In the genomic region with DNA sequence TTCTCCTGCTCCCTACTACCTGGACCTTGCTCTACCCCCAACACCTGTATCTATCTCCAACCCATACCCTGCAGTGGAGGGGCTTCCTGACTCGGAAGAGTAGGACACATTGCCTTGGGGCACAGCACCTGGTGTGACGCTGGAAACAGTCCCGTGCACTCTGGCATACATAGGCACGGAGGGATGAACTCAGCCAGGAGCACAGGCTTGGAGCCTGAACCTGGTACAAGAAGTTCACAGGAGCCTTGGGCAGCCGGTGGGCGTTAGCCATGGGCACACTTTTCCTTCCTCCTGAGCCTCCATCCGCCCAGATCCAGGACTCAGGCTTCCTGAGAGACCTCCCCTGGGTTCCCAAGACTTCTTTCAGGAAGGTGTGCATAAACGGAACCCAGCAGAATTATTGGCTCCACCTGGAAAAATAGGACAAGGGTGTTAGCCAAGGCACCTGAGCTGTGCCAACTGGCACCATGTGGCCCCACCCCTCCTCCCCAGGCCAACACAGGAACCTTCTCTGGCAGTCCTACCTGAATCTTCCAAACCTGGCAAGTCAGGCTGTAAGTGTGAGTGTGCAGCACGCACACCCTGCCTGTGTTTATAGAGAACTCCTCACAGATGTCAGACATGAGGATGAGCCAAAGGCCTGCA, we compare ENCODE assay signal across 16 mouse cellular contexts. TPM values are rescaled to one million over a fixed set of nuclear protein-coding genes. Genes with fewer than 3 reads are reported as not detected.
DNase-seq lines count a peak whose midpoint lies in the region; ATAC-seq lines count a peak whose summit lies in the region.
"Had no signal": no experiment of that assay in that cellular context is flagged by ENCODE, and none has a peak within 500 bp of the region (broad histone marks: within the 10 kb centered on the region; RNA-seq: fewer than 3 reads in every experiment).

No protein-coding gene starts in this region.

- WGBS in midbrain, embryonic 11.5 days = 88% methylated on average over 9 of the region's 9 CpGs
- WGBS in midbrain, embryonic 16.5 days = 91% methylated on average over 9 of the region's 9 CpGs

- no peak for ATAC-seq in midbrain, embryonic 11.5 days (ENCODE audit: low FRiP score)
- no peak for ATAC-seq in midbrain, embryonic 16.5 days

- H3K4me3 ChIP-seq in midbrain, embryonic 11.5 days (ENCODE audit: low read depth, low read length) = no peak overlapping the region
- H3K4me3 ChIP-seq in midbrain, embryonic 16.5 days (ENCODE audit: low read depth, low read length) = no peak overlapping the region
- H3K4me3 ChIP-seq: embryonic facial prominence, embryonic 13.5 days; forebrain, embryonic 10.5 days; heart, embryonic 10.5 days; hindbrain, embryonic 13.5 days; limb, embryonic 15.5 days; neural tube, embryonic 12.5 days had no signal

- H3K4me2 ChIP-seq in midbrain, embryonic 11.5 days = no peak overlapping the region
- H3K4me2 ChIP-seq in midbrain, embryonic 16.5 days (ENCODE audit: low read length) = no peak overlapping the region
- H3K4me2 ChIP-seq: embryonic facial prominence, embryonic 13.5 days; hindbrain, embryonic 13.5 days; limb, embryonic 15.5 days; neural tube, embryonic 12.5 days had no signal

- no peaks in the 10 kb centered on the region for H3K9me3 ChIP-seq in midbrain, embryonic 11.5 days (ENCODE audit: control insufficient read depth, low read length)
- no peaks in the 10 kb centered on the region for H3K9me3 ChIP-seq in midbrain, embryonic 16.5 days (replicated peaks; ENCODE audit: control insufficient read depth, low read length, poor library complexity, severe bottlenecking)
- H3K9me3 ChIP-seq: embryonic facial prominence, embryonic 13.5 days; forebrain, embryonic 10.5 days; heart, embryonic 10.5 days; hindbrain, embryonic 13.5 days; limb, embryonic 15.5 days; neural tube, embryonic 12.5 days had no signal

- H3K27ac ChIP-seq in midbrain, embryonic 11.5 days (ENCODE audit: low read depth, low read length) = no peak overlapping the region
- no peak overlapping the region for H3K27ac ChIP-seq in midbrain, embryonic 16.5 days (ENCODE audit: low read length)
- H3K27ac ChIP-seq: embryonic facial prominence, embryonic 13.5 days; forebrain, embryonic 10.5 days; heart, embryonic 10.5 days; hindbrain, embryonic 13.5 days; limb, embryonic 15.5 days; neural tube, embryonic 12.5 days had no signal

- H3K4me1 ChIP-seq in midbrain, embryonic 11.5 days (ENCODE audit: control insufficient read depth, insufficient read depth, low read length) = 0 out of 2 replicates have a peak, but pooled peaks cover 2% of the 10 kb centered on the region
- H3K4me1 ChIP-seq in midbrain, embryonic 16.5 days (ENCODE audit: control insufficient read depth, insufficient read depth, low read length) = no peaks in the 10 kb centered on the region

- no peaks in the 10 kb centered on the region for H3K36me3 ChIP-seq in midbrain, embryonic 11.5 days (ENCODE audit: control insufficient read depth, insufficient read depth, low read length)
- H3K36me3 ChIP-seq in midbrain, embryonic 16.5 days (ENCODE audit: control insufficient read depth, insufficient read depth, low read length) = no peaks in the 10 kb centered on the region
- H3K36me3 ChIP-seq: embryonic facial prominence, embryonic 13.5 days; forebrain, embryonic 10.5 days; heart, embryonic 10.5 days; hindbrain, embryonic 13.5 days; limb, embryonic 15.5 days; neural tube, embryonic 12.5 days had no signal

- peak; percentile 51 for DNase-seq in midbrain, embryonic 11.5 days (ENCODE audit: low spot score, missing footprints)
- peak; percentile 93 for DNase-seq in cerebellum, adult 9-11 months
- DNase-seq in kidney, postnatal 14 days = peak; percentile 12
- DNase-seq in left cerebral cortex, adult 11 months (ENCODE audit: low spot score) = no peak
- no peak for DNase-seq in heart, adult 8-10 months (ENCODE audit: low spot score)
- no peak for DNase-seq in adrenal gland, postnatal 10 days
- DNase-seq: gastrocnemius, postnatal 14 days; heart, postnatal 10 days; right cerebral cortex, postnatal 14 days had no signal

- H3K27me3 ChIP-seq in midbrain, embryonic 11.5 days (ENCODE audit: control insufficient read depth, insufficient read depth, low read length) = no peaks in the 10 kb centered on the region
- no peaks in the 10 kb centered on the region for H3K27me3 ChIP-seq in midbrain, embryonic 16.5 days (ENCODE audit: control insufficient read depth, insufficient read depth, low read depth, low read length)
- H3K27me3 ChIP-seq: embryonic facial prominence, embryonic 13.5 days; hindbrain, embryonic 13.5 days; limb, embryonic 15.5 days; neural tube, embryonic 12.5 days had no signal

- no peak overlapping the region for H3K9ac ChIP-seq in midbrain, embryonic 11.5 days (ENCODE audit: low read length)
- H3K9ac ChIP-seq in midbrain, embryonic 16.5 days (ENCODE audit: low read depth, low read length) = no peak overlapping the region
- H3K9ac ChIP-seq: embryonic facial prominence, embryonic 13.5 days; hindbrain, embryonic 13.5 days; limb, embryonic 15.5 days; neural tube, embryonic 12.5 days had no signal

RNA-seq across cellular contexts. Expression of a gene that starts 26.5 kb away (rescaled TPM):
- 36.4 and 39.1 TPM in 2 replicates for polyA plus RNA-seq in midbrain, embryonic 11.5 days (2014; fragmentation: Nextera tagmentation; extraction: Ambion mirVana)
- polyA plus RNA-seq in midbrain, embryonic 16.5 days (2015; fragmentation: Nextera tagmentation; extraction: Ambion mirVana) = 97.2 and 107 TPM in 2 replicates
- total RNA-seq in heart, adult 8-10 months (2022) = 10 to 100 TPM; 13.4 to 17.4 (median 14.6) TPM
- total RNA-seq in adrenal gland, postnatal 10 days (2021) = 10 to 100 TPM; 25.4 to 26.2 TPM

Comparison
In these comparisons a context has a peak if more than half of its experiments do, and no peak if none do; other contexts are left out.
1. DNase-seq: peak in midbrain, embryonic 11.5 days (single experiment), cerebellum, adult 9-11 months (single experiment) and kidney, postnatal 14 days (single experiment); none in left cerebral cortex, adult 11 months (single experiment), heart, adult 8-10 months (single experiment) and adrenal gland, postnatal 10 days (single experiment).